Comparison of ENCODE assay signal across 7 mouse cellular contexts in genomic region chr11:113651206-113651906, GRCm38 (mm10). TPM values are rescaled to one million over a fixed set of nuclear protein-coding genes. Genes with fewer than 3 reads are reported as not detected.
DNase-seq lines count a peak whose midpoint lies in the region; ATAC-seq and TF ChIP-seq lines count a peak whose summit lies in the region.

No protein-coding gene starts in this region.

- peak overlapping the region; percentile 12; the same call in 1 of the 2 replicates for H3K4me2 ChIP-seq in forebrain, embryonic 16.5 days (ENCODE audit: low read length)
- peak overlapping the region; percentile 76 for H3K4me2 ChIP-seq in liver, postnatal 0 days (ENCODE audit: low read depth, low read length)

- no peaks in the 10 kb centered on the region for H3K27me3 ChIP-seq in E14TG2a.4 (ENCODE audit: insufficient read depth, low read length)
- H3K27me3 ChIP-seq in forebrain, embryonic 16.5 days (replicated peaks; ENCODE audit: control insufficient read depth, insufficient read depth, low read length), result no peaks in the 10 kb centered on the region
- H3K27me3 ChIP-seq in liver, postnatal 0 days (ENCODE audit: insufficient read depth, low read length), result no peaks in the 10 kb centered on the region

- H3K9me3 ChIP-seq in E14TG2a.4 (ENCODE audit: low read length), result no peaks in the 10 kb centered on the region
- no peaks in the 10 kb centered on the region for H3K9me3 ChIP-seq in forebrain, embryonic 16.5 days (ENCODE audit: control insufficient read depth, low read length)
- no peaks in the 10 kb centered on the region for H3K9me3 ChIP-seq in liver, postnatal 0 days (ENCODE audit: low read length)

- H3K4me3 ChIP-seq in E14TG2a.4 (replicated peaks; ENCODE audit: low read length), result peak overlapping the region; percentile 96
- H3K4me3 ChIP-seq in forebrain, embryonic 16.5 days (replicated peaks; ENCODE audit: low read length), result no peak overlapping the region
- peak overlapping the region; percentile 17 for H3K4me3 ChIP-seq in liver, postnatal 0 days (ENCODE audit: low read depth, low read length)

- DNase-seq in brain, adult 2 months (ENCODE audit: low read depth, low spot score), result peak; percentile 61
- DNase-seq in liver, postnatal 0 days, result peak; percentile 55
- DNase-seq in adipocyte (ENCODE audit: low spot score), result no peak
- no peak for DNase-seq in urinary bladder, postnatal 10 days (ENCODE audit: low spot score)
- no peak for DNase-seq in kidney, postnatal 4 days

- H3K4me1 ChIP-seq in E14TG2a.4 (replicated peaks; ENCODE audit: low read depth, low read length), result peaks cover 51% of the 10 kb centered on the region
- peaks cover 29% of the 10 kb centered on the region for H3K4me1 ChIP-seq in forebrain, embryonic 16.5 days (replicated peaks; ENCODE audit: control insufficient read depth, insufficient read depth, low read length)
- peaks cover 18% of the 10 kb centered on the region for H3K4me1 ChIP-seq in liver, postnatal 0 days (ENCODE audit: insufficient read depth)

- no peak overlapping the region for H3K9ac ChIP-seq in forebrain, embryonic 16.5 days (replicated peaks; ENCODE audit: low read depth, low read length)
- no peak overlapping the region for H3K9ac ChIP-seq in liver, postnatal 0 days (replicated peaks)

- TF ChIP-seq EP300 in liver, postnatal 0 days (IDR thresholded peaks at IDR 0.05; ENCODE audit: low read depth), result peak; percentile 58; the same call in 1 of the 2 replicates

- no peak for ATAC-seq in forebrain, embryonic 16.5 days
- peak; percentile 47 for ATAC-seq in liver, postnatal 0 days

- no peak for TF ChIP-seq CTCF in E14TG2a.4 (conservative IDR thresholded peaks at IDR 0.05; ENCODE audit: low read length)
- TF ChIP-seq CTCF in liver, postnatal 0 days (IDR thresholded peaks at IDR 0.05; ENCODE audit: low read depth), result no peak

- H3K27ac ChIP-seq in forebrain, embryonic 16.5 days (ENCODE audit: low read length), result peak overlapping the region; percentile 49; the same call in 1 of the 2 replicates
- H3K27ac ChIP-seq in liver, postnatal 0 days (ENCODE audit: low read depth), result peak overlapping the region; percentile 83

- H3K36me3 ChIP-seq in E14TG2a.4 (ENCODE audit: insufficient read depth, low read length), result peaks cover 45% of the 10 kb centered on the region
- H3K36me3 ChIP-seq in forebrain, embryonic 16.5 days (ENCODE audit: control insufficient read depth, insufficient read depth), result peaks cover 26% of the 10 kb centered on the region
- peaks cover 40% of the 10 kb centered on the region for H3K36me3 ChIP-seq in liver, postnatal 0 days (replicated peaks; ENCODE audit: insufficient read depth, low read length)

- WGBS in forebrain, embryonic 16.5 days, result 76% methylated on average over 22 of the region's 22 CpGs
- WGBS in liver, postnatal 0 days (ENCODE audit: insufficient replicate concordance), result 71% methylated on average over 22 of the region's 22 CpGs

RNA-seq across cellular contexts. Expression of gene Slc39a11, which starts 1.5 kb away (rescaled TPM):
- polyA plus RNA-seq in forebrain, embryonic 16.5 days (2015; fragmentation: Nextera tagmentation; extraction: Ambion mirVana), result 41.6 and 44.4 TPM in 2 replicates
- 10.2 and 10.9 TPM in 2 replicates for polyA plus RNA-seq in liver, postnatal 0 days (2015; fragmentation: Nextera tagmentation; extraction: Ambion mirVana)

RNA-seq across cellular contexts. Expression of gene Cog1, which starts 2.4 kb away (rescaled TPM):
- polyA plus RNA-seq in forebrain, embryonic 16.5 days (2015; fragmentation: Nextera tagmentation; extraction: Ambion mirVana), result 35.5 and 36.3 TPM in 2 replicates
- 6.5 and 7.1 TPM in 2 replicates for polyA plus RNA-seq in liver, postnatal 0 days (2015; fragmentation: Nextera tagmentation; extraction: Ambion mirVana)

RNA-seq across cellular contexts. Expression of gene Sstr2, which starts 32.2 kb away (rescaled TPM):
- 70.3 and 87.5 TPM in 2 replicates for polyA plus RNA-seq in forebrain, embryonic 16.5 days (2015; fragmentation: Nextera tagmentation; extraction: Ambion mirVana)
- 1.6 and 2.0 TPM in 2 replicates for polyA plus RNA-seq in liver, postnatal 0 days (2015; fragmentation: Nextera tagmentation; extraction: Ambion mirVana)

RNA-seq across cellular contexts. Expression of gene Fam104a, which starts 32.6 kb away (rescaled TPM):
- 43.0 and 43.4 TPM in 2 replicates for polyA plus RNA-seq in forebrain, embryonic 16.5 days (2015; fragmentation: Nextera tagmentation; extraction: Ambion mirVana)
- polyA plus RNA-seq in liver, postnatal 0 days (2015; fragmentation: Nextera tagmentation; extraction: Ambion mirVana), result 24.1 and 26.5 TPM in 2 replicates

RNA-seq across cellular contexts. Expression of gene D11Wsu47e, which starts 32.9 kb away (rescaled TPM):
- polyA plus RNA-seq in forebrain, embryonic 16.5 days (2015; fragmentation: Nextera tagmentation; extraction: Ambion mirVana), result 24.4 and 26.1 TPM in 2 replicates
- 4.3 and 4.6 TPM in 2 replicates for polyA plus RNA-seq in liver, postnatal 0 days (2015; fragmentation: Nextera tagmentation; extraction: Ambion mirVana)

Comparison
In these comparisons a context has a peak if more than half of its experiments do, and no peak if none do; other contexts are left out.
1. DNase-seq: peak in brain, adult 2 months (single experiment) and liver, postnatal 0 days (single experiment); none in adipocyte (single experiment), urinary bladder, postnatal 10 days (single experiment) and kidney, postnatal 4 days (0 of 2).
2. RNA of gene Sstr2, which starts 32.2 kb away (polyA plus RNA-seq): 70.3 to 87.5 TPM in forebrain, embryonic 16.5 days; 1.6 to 2.0 TPM in liver, postnatal 0 days; every median in the first group is over 10 times any median in the second.